8 mouse cellular contexts compared by ENCODE assay signal in genomic region chr11:54303076-54303727, GRCm38 (mm10). TPM values are rescaled to one million over a fixed set of nuclear protein-coding genes. Genes with fewer than 3 reads are reported as not detected.
DNase-seq lines count a peak whose midpoint lies in the region; ATAC-seq and TF ChIP-seq lines count a peak whose summit lies in the region.
"Had no signal": no experiment of that assay in that cellular context is flagged by ENCODE, and none has a peak within 500 bp of the region (broad histone marks: within the 10 kb centered on the region; RNA-seq: fewer than 3 reads in every experiment).

No protein-coding gene starts in this region.

- no peak for ATAC-seq in lung, embryonic 15.5 days (ENCODE audit: borderline replicate concordance, extremely low read depth, low FRiP score, low TSS enrichment)
- peak; percentile 32 for ATAC-seq in midbrain, embryonic 12.5 days (ENCODE audit: low FRiP score, low read depth)

- TF ChIP-seq POLR2A in cortical plate, adult 2 months (IDR thresholded peaks at IDR 0.05; ENCODE audit: extremely low read depth, insufficient read depth, low read length): no peak

- TF ChIP-seq CTCF in cortical plate, adult 2 months (IDR thresholded peaks at IDR 0.05; ENCODE audit: extremely low read depth, insufficient read depth, low read length): no peak

- H3K27me3 ChIP-seq in lung, embryonic 15.5 days: peaks cover 19% of the 10 kb centered on the region
- H3K27me3 ChIP-seq in hindbrain, embryonic 10.5 days (ENCODE audit: insufficient read depth, poor library complexity, severe bottlenecking): peaks cover 9% of the 10 kb centered on the region
- H3K27me3 ChIP-seq in midbrain, embryonic 12.5 days: peaks cover 6% of the 10 kb centered on the region; the same call in 1 of the 2 replicates

- no peak overlapping the region for H3K27ac ChIP-seq in lung, embryonic 15.5 days
- no peak overlapping the region for H3K27ac ChIP-seq in cortical plate, adult 2 months (ENCODE audit: insufficient read depth, low read length)
- H3K27ac ChIP-seq in hindbrain, embryonic 10.5 days: peak overlapping the region; percentile 93
- peak overlapping the region; percentile 87 for H3K27ac ChIP-seq in midbrain, embryonic 12.5 days (replicated peaks)

- peaks cover 7% of the 10 kb centered on the region for H3K4me1 ChIP-seq in lung, embryonic 15.5 days
- H3K4me1 ChIP-seq in cortical plate, adult 2 months (ENCODE audit: control insufficient read depth, insufficient read depth, low read length): peaks cover 8% of the 10 kb centered on the region; the same call in 1 of the 2 replicates
- H3K4me1 ChIP-seq in hindbrain, embryonic 10.5 days (replicated peaks): peaks cover 39% of the 10 kb centered on the region
- H3K4me1 ChIP-seq in midbrain, embryonic 12.5 days: peaks cover 24% of the 10 kb centered on the region; the same call in 1 of the 2 replicates

- peak overlapping the region; percentile 86; the same call in 1 of the 2 replicates for H3K4me2 ChIP-seq in lung, embryonic 15.5 days
- H3K4me2 ChIP-seq in midbrain, embryonic 12.5 days (replicated peaks): peak overlapping the region; percentile 77

- WGBS in lung, embryonic 15.5 days: 15% methylated on average over 6 of the region's 6 CpGs
- WGBS in hindbrain, embryonic 10.5 days: 19% methylated on average over 6 of the region's 6 CpGs
- WGBS in midbrain, embryonic 12.5 days: 20% methylated on average over 6 of the region's 6 CpGs

- no peak overlapping the region for H3K9ac ChIP-seq in lung, embryonic 15.5 days
- peak overlapping the region; percentile 88; the same call in 1 of the 2 replicates for H3K9ac ChIP-seq in midbrain, embryonic 12.5 days (replicated peaks)

- no peak for DNase-seq in lung, adult 18-20 months
- peak; percentile 60 for DNase-seq in hindbrain, embryonic 10.5 days (ENCODE audit: low spot score)
- DNase-seq in gastrocnemius, adult 18-20 months (ENCODE audit: low spot score): no peak
- DNase-seq in frontal cortex, adult 2 months (ENCODE audit: extremely low spot score in 1 of 2, low spot score in 1 of 2): no peak

- no peak overlapping the region for H3K4me3 ChIP-seq in lung, embryonic 15.5 days
- H3K4me3 ChIP-seq in cortical plate, adult 2 months (ENCODE audit: insufficient read depth, low read length): peak overlapping the region; percentile 88; the same call in 1 of the 2 replicates
- peak overlapping the region; percentile 84 for H3K4me3 ChIP-seq in hindbrain, embryonic 10.5 days
- peak overlapping the region; percentile 79 for H3K4me3 ChIP-seq in midbrain, embryonic 12.5 days

- no peaks in the 10 kb centered on the region for H3K9me3 ChIP-seq in lung, embryonic 15.5 days
- H3K9me3 ChIP-seq in hindbrain, embryonic 10.5 days: peaks cover 8% of the 10 kb centered on the region; the same call in 1 of the 2 replicates
- no peaks in the 10 kb centered on the region for H3K9me3 ChIP-seq in midbrain, embryonic 12.5 days

- H3K36me3 ChIP-seq in lung, embryonic 15.5 days: no peaks in the 10 kb centered on the region
- no peaks in the 10 kb centered on the region for H3K36me3 ChIP-seq in hindbrain, embryonic 10.5 days
- H3K36me3 ChIP-seq in midbrain, embryonic 12.5 days: no peaks in the 10 kb centered on the region

RNA-seq across cellular contexts. Expression of gene Acsl6, which starts 0.4 kb away (rescaled TPM):
- 0.44 and 0.46 TPM in 2 replicates for polyA plus RNA-seq in lung, embryonic 15.5 days (2015; fragmentation: Nextera tagmentation; extraction: Ambion mirVana)
- polyA plus RNA-seq in cortical plate, adult 2 months (2012; rRNA removed): 191 and 192 TPM in 2 replicates
- 12.4 and 18.2 TPM in 2 replicates for polyA plus RNA-seq in hindbrain, embryonic 10.5 days (2016; fragmentation: Nextera tagmentation; extraction: Ambion mirVana)
- 27.1 and 27.6 TPM in 2 replicates for polyA plus RNA-seq in midbrain, embryonic 12.5 days (2016; fragmentation: Nextera tagmentation; extraction: Ambion mirVana)
- total RNA-seq in gastrocnemius, adult 18-20 months (2021): 10 to 100 TPM; 23.3 to 30.9 TPM
- 152 and 160 TPM in 2 replicates for polyA plus RNA-seq in frontal cortex, adult 2 months (2012; rRNA removed)

RNA-seq across cellular contexts. Expression of gene Il3, which starts 36.1 kb away (rescaled TPM):
- not detected in 2 replicates for polyA plus RNA-seq in lung, embryonic 15.5 days (2015; fragmentation: Nextera tagmentation; extraction: Ambion mirVana)
- polyA plus RNA-seq in cortical plate, adult 2 months (2012; rRNA removed): not detected in 2 replicates
- not detected in 2 replicates for polyA plus RNA-seq in hindbrain, embryonic 10.5 days (2016; fragmentation: Nextera tagmentation; extraction: Ambion mirVana)
- polyA plus RNA-seq in midbrain, embryonic 12.5 days (2016; fragmentation: Nextera tagmentation; extraction: Ambion mirVana): not detected in 2 replicates
- total RNA-seq in gastrocnemius, adult 18-20 months (2021): not detected
- polyA plus RNA-seq in frontal cortex, adult 2 months (2012; rRNA removed): not detected in 2 replicates
- polyA plus RNA-seq: spleen, adult 2 months had no signal

RNA-seq across cellular contexts. Expression of gene Csf2, which starts 53.7 kb away (rescaled TPM):
- polyA plus RNA-seq in lung, embryonic 15.5 days (2015; fragmentation: Nextera tagmentation; extraction: Ambion mirVana): 0.55 and 0.70 TPM in 2 replicates
- not detected in 2 replicates for polyA plus RNA-seq in cortical plate, adult 2 months (2012; rRNA removed)
- not detected in 2 replicates for polyA plus RNA-seq in hindbrain, embryonic 10.5 days (2016; fragmentation: Nextera tagmentation; extraction: Ambion mirVana)
- not detected in 2 replicates for polyA plus RNA-seq in midbrain, embryonic 12.5 days (2016; fragmentation: Nextera tagmentation; extraction: Ambion mirVana)
- not detected for total RNA-seq in gastrocnemius, adult 18-20 months (2021)
- polyA plus RNA-seq in frontal cortex, adult 2 months (2012; rRNA removed): not detected in 2 replicates
- polyA plus RNA-seq: spleen, adult 2 months had no signal

Comparison
In these comparisons a context has a peak if more than half of its experiments do, and no peak if none do; other contexts are left out.
1. H3K27ac ChIP-seq: peak in hindbrain, embryonic 10.5 days (single experiment) and midbrain, embryonic 12.5 days (single experiment); none in lung, embryonic 15.5 days (single experiment) and cortical plate, adult 2 months (single experiment).